ENCODE assay signal across 13 mouse cellular contexts in the genomic region with DNA sequence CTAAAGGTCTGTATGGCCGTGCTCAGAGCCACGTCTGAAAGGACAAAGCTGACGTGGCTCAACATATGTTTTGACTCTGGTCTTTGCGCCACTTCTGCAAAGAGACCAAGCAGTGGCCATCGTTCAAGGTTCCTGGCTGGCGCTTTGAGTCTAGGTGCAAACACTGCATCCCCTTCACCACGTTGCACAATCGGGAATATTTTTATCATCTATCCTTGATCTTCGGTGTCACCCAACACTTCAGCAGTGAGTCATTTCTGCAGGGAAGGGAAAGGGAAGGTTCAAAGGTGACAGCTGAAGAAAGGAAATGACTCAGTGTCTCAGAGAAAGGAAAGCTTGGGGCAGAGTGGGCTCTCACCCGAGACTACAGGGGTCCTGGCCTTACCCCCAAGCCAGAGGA. TPM values are rescaled to one million over a fixed set of nuclear protein-coding genes. Genes with fewer than 3 reads are reported as not detected.
DNase-seq lines count a peak whose midpoint lies in the region; ATAC-seq and TF ChIP-seq lines count a peak whose summit lies in the region.
"Had no signal": no experiment of that assay in that cellular context is flagged by ENCODE, and none has a peak within 500 bp of the region (broad histone marks: within the 10 kb centered on the region; RNA-seq: fewer than 3 reads in every experiment).

No protein-coding gene starts in this region.

- WGBS in kidney, embryonic 14.5 days: 51% methylated on average over 10 of the region's 10 CpGs
- 48% methylated on average over 10 of the region's 10 CpGs for WGBS in liver, embryonic 12.5 days (ENCODE audit: insufficient replicate concordance)
- 88% methylated on average over 10 of the region's 10 CpGs for WGBS in forebrain, embryonic 14.5 days

- no peaks in the 10 kb centered on the region for H3K79me3 ChIP-seq in C2C12 (ENCODE audit: low read depth)

- no peak overlapping the region for H3ac ChIP-seq in C2C12 (ENCODE audit: control insufficient read depth, insufficient read length, low read depth)

- DNase-seq in gastrocnemius, adult 2 months: no peak
- DNase-seq in gastrocnemius, postnatal 14 days: no peak
- DNase-seq in kidney, adult 8-10 months: no peak
- DNase-seq in testis, postnatal 10 days (ENCODE audit: low spot score): no peak
- no peak for DNase-seq in forebrain, embryonic 14.5 days (ENCODE audit: low spot score)
- DNase-seq: cerebellum, adult 8-10 months; left cerebral cortex, postnatal 4 days; thymus, adult 2 months had no signal

- H3K4me3 ChIP-seq in gastrocnemius, adult 2 months: no peak overlapping the region
- no peak overlapping the region for H3K4me3 ChIP-seq in kidney, embryonic 14.5 days (ENCODE audit: low read length)
- H3K4me3 ChIP-seq in C2C12 (ENCODE audit: insufficient read depth, poor library complexity, severe bottlenecking): no peak overlapping the region
- no peak overlapping the region for H3K4me3 ChIP-seq in liver, embryonic 12.5 days
- no peak overlapping the region for H3K4me3 ChIP-seq in forebrain, embryonic 14.5 days (ENCODE audit: low read depth, low read length)
- H3K4me3 ChIP-seq: layer of hippocampus, adult 2 months had no signal

- H3K4me1 ChIP-seq in kidney, embryonic 14.5 days (ENCODE audit: control insufficient read depth, insufficient read depth, low read length): peaks cover 50% of the 10 kb centered on the region
- peaks cover 57% of the 10 kb centered on the region for H3K4me1 ChIP-seq in liver, embryonic 12.5 days
- no peaks in the 10 kb centered on the region for H3K4me1 ChIP-seq in forebrain, embryonic 14.5 days (ENCODE audit: control insufficient read depth, insufficient read depth, low read length)

- peak overlapping the region; percentile 82 for H3K27ac ChIP-seq in gastrocnemius, adult 2 months
- H3K27ac ChIP-seq in kidney, embryonic 14.5 days (ENCODE audit: low read depth, low read length): peak overlapping the region; percentile 82; the same call in 1 of the 2 replicates
- peak overlapping the region; percentile 55 for H3K27ac ChIP-seq in liver, embryonic 12.5 days
- H3K27ac ChIP-seq in forebrain, embryonic 14.5 days (ENCODE audit: low read depth, low read length): no peak overlapping the region
- H3K27ac ChIP-seq: layer of hippocampus, adult 2 months had no signal

- H3K36me3 ChIP-seq in kidney, embryonic 14.5 days (ENCODE audit: control insufficient read depth, insufficient read depth, low read length): peaks cover 29% of the 10 kb centered on the region; the same call in 1 of the 2 replicates
- no peaks in the 10 kb centered on the region for H3K36me3 ChIP-seq in C2C12 (ENCODE audit: control insufficient read depth, insufficient read depth)
- H3K36me3 ChIP-seq in liver, embryonic 12.5 days: peaks cover 20% of the 10 kb centered on the region
- peaks cover 38% of the 10 kb centered on the region for H3K36me3 ChIP-seq in forebrain, embryonic 14.5 days (ENCODE audit: control insufficient read depth, insufficient read depth, low read length)

- no peaks in the 10 kb centered on the region for H3K79me2 ChIP-seq in C2C12 (ENCODE audit: control insufficient read depth, insufficient read depth)

- no peaks in the 10 kb centered on the region for H3K27me3 ChIP-seq in kidney, embryonic 14.5 days (ENCODE audit: control insufficient read depth, insufficient read depth, low read length)
- H3K27me3 ChIP-seq in C2C12 (ENCODE audit: control insufficient read depth, insufficient read depth, insufficient read length): no peaks in the 10 kb centered on the region
- no peaks in the 10 kb centered on the region for H3K27me3 ChIP-seq in liver, embryonic 12.5 days (replicated peaks)
- no peaks in the 10 kb centered on the region for H3K27me3 ChIP-seq in forebrain, embryonic 14.5 days (replicated peaks; ENCODE audit: control insufficient read depth, insufficient read depth, low read length)

- TF ChIP-seq CTCF in gastrocnemius, adult 2 months (IDR thresholded peaks at IDR 0.05): no peak
- TF ChIP-seq CTCF in C2C12 (IDR thresholded peaks at IDR 0.05; ENCODE audit: control insufficient read depth, insufficient read depth, insufficient read length): no peak

- H3K4me2 ChIP-seq in kidney, embryonic 14.5 days (replicated peaks; ENCODE audit: low read depth, low read length): no peak overlapping the region
- H3K4me2 ChIP-seq in liver, embryonic 12.5 days: no peak overlapping the region
- no peak overlapping the region for H3K4me2 ChIP-seq in forebrain, embryonic 14.5 days (ENCODE audit: low read length)

- intact Hi-C loops in gastrocnemius, adult 2 months (cut with DNase I): no loop called here
- intact Hi-C loops in gastrocnemius, postnatal 14 days (cut with DNase I; ENCODE audit: low total_unique reads): no loop called here

- no peaks in the 10 kb centered on the region for H3K9me3 ChIP-seq in kidney, embryonic 14.5 days (ENCODE audit: control insufficient read depth, low read length)
- H3K9me3 ChIP-seq in liver, embryonic 12.5 days (replicated peaks): no peaks in the 10 kb centered on the region
- H3K9me3 ChIP-seq in forebrain, embryonic 14.5 days (replicated peaks; ENCODE audit: control insufficient read depth, low read length): no peaks in the 10 kb centered on the region

- ATAC-seq in kidney, embryonic 14.5 days (ENCODE audit: low FRiP score, low TSS enrichment): no peak
- no peak for ATAC-seq in liver, embryonic 12.5 days
- ATAC-seq in forebrain, embryonic 14.5 days: no peak
- ATAC-seq: hindbrain, embryonic 16.5 days had no signal

- peak overlapping the region; percentile 5; the same call in 1 of the 2 replicates for H3K9ac ChIP-seq in kidney, embryonic 14.5 days (ENCODE audit: low read depth, low read length)
- no peak overlapping the region for H3K9ac ChIP-seq in liver, embryonic 12.5 days
- H3K9ac ChIP-seq in forebrain, embryonic 14.5 days (ENCODE audit: low read length): no peak overlapping the region

TF ChIP-seq in C2C12, 6 proteins besides CTCF, POLR2A, EP300 and RAD21:
- TF ChIP-seq CEBPB (IDR thresholded peaks at IDR 0.05; ENCODE audit: low read depth): peak; percentile 95
- no peak for TF ChIP-seq MYOG (IDR thresholded peaks at IDR 0.05; ENCODE audit: control insufficient read depth, extremely low read depth, insufficient read length)
- TF ChIP-seq FOSL1 (IDR thresholded peaks at IDR 0.05; ENCODE audit: insufficient read depth, low read length, poor library complexity, severe bottlenecking): peak; percentile 22
- TF ChIP-seq MYOD1 (IDR thresholded peaks at IDR 0.05; ENCODE audit: control insufficient read depth, insufficient read length, low read depth): peak; percentile 30

RNA-seq across cellular contexts. Expression of a gene that starts 42.2 kb away (rescaled TPM):
- 10 to 100 TPM; 20.2 to 20.7 TPM for total RNA-seq in gastrocnemius, adult 2 months (2021)
- total RNA-seq in gastrocnemius, postnatal 14 days (2021): 10 to 100 TPM; 20.1 to 23.1 TPM
- polyA plus RNA-seq in kidney, embryonic 14.5 days (2014; fragmentation: Nextera tagmentation; extraction: Ambion mirVana): 28.3 and 35.6 TPM in 2 replicates
- polyA plus RNA-seq in C2C12 (2012; fragmentation: generic; extraction: Trizol): 26.8 TPM
- 19.0 and 19.5 TPM in 2 replicates for polyA plus RNA-seq in liver, embryonic 12.5 days (2016; fragmentation: Nextera tagmentation; extraction: Ambion mirVana)
- polyA plus RNA-seq in forebrain, embryonic 14.5 days (2014; fragmentation: Nextera tagmentation; extraction: Ambion mirVana): 23.0 and 24.8 TPM in 2 replicates
